Mouse (Mus musculus) spleen, adult 2 months (tissue): Measurements from ENCODE around the gene Ccdc120.

ENCODE experiments used
- CTCF ChIP-seq: fragments of 200-500 bp; IDR thresholded peaks from 2 replicates; pipeline ENCODE4 v1.5.1; 2011; ENCODE audit warnings: mild to moderate bottlenecking, inconsistent platforms; ENCODE audit not compliant: insufficient read depth, insufficient read length, insufficient replicate concordance; ENCODE audit errors: extremely low read depth
- POLR2A ChIP-seq: fragments of 200-500 bp; IDR thresholded peaks from 2 replicates; pipeline ENCODE4 v1.6.1; 2011; ENCODE audit warnings: low read depth, low read length, inconsistent platforms

GRCm38 (mm10) chrX:7696520-7696919, 54.2 kb downstream of the Ccdc120 start:
- TF ChIP-seq CTCF (no peak), POLR2A (no peak)
